Mouse (Mus musculus) lung, embryonic 15.5 days (tissue): ENCODE measurements around the gene Kcnk5. TPM values are rescaled to one million over a fixed set of nuclear protein-coding genes. Genes with fewer than 3 reads are reported as not detected.

Experiments
- ATAC-seq: fragments of 200-750 bp; cut with Nextera tagmentation; 2 replicates; pipeline ENCODE4 v1.8.0; 2017; ENCODE audit warnings: moderate number of reproducible peaks, borderline replicate concordance; ENCODE audit not compliant: low FRiP score, low TSS enrichment; ENCODE audit errors: extremely low read depth
- H3K27ac ChIP-seq: fragments of 300-500 bp; sonication (generic); 2 replicates; pipeline ENCODE4 v1.5.1; 2015; ENCODE audit warnings: moderate library complexity, mild to moderate bottlenecking, inconsistent platforms
- H3K27me3 ChIP-seq: fragments of 300-500 bp; sonication (generic); 2 replicates; pipeline ENCODE4 v1.6.1; 2015; ENCODE audit warnings: inconsistent platforms
- H3K36me3 ChIP-seq: fragments of 300-500 bp; sonication (generic); 2 replicates; pipeline ENCODE4 v1.6.1; 2015; ENCODE audit warnings: inconsistent platforms
- H3K4me1 ChIP-seq: fragments of 300-500 bp; sonication (generic); 2 replicates; pipeline ENCODE4 v1.6.1; 2015; ENCODE audit warnings: inconsistent platforms
- H3K4me2 ChIP-seq: fragments of 300-500 bp; sonication (generic); 2 replicates; pipeline ENCODE4 v1.6.1; 2015; ENCODE audit warnings: inconsistent platforms, mild to moderate bottlenecking, moderate library complexity
- H3K4me3 ChIP-seq: fragments of 300-500 bp; sonication (generic); 2 replicates; pipeline ENCODE4 v1.5.1; 2015; ENCODE audit warnings: mild to moderate bottlenecking, inconsistent platforms
- H3K9ac ChIP-seq: fragments of 300-500 bp; sonication (generic); 2 replicates; pipeline ENCODE4 v1.6.1; 2015; ENCODE audit warnings: inconsistent platforms
- H3K9me3 ChIP-seq: fragments of 300-500 bp; sonication (generic); 2 replicates; pipeline ENCODE4 v1.6.1; 2016; ENCODE audit warnings: inconsistent platforms
- WGBS: fragments of 180-500 bp; shearing (Covaris S2); methylation state at CpG from one replicate; pipeline ENCODE4 v1.1.7; 2015; 5-methylcytosine and 5-hydroxymethylcytosine counted together
- polyA plus RNA-seq: library from polyadenylated mRNA; unstranded; fragments of >200 nt; fragmentation: Nextera tagmentation; extraction: Ambion mirVana; gene quantifications from 2 replicates; pipeline ENCODE4 v1.2.1, GENCODE M21; 2015

The Kcnk5 gene
- polyA plus RNA-seq, 1 experiment from 2014 or later, result 12.3 TPM

DNA sequence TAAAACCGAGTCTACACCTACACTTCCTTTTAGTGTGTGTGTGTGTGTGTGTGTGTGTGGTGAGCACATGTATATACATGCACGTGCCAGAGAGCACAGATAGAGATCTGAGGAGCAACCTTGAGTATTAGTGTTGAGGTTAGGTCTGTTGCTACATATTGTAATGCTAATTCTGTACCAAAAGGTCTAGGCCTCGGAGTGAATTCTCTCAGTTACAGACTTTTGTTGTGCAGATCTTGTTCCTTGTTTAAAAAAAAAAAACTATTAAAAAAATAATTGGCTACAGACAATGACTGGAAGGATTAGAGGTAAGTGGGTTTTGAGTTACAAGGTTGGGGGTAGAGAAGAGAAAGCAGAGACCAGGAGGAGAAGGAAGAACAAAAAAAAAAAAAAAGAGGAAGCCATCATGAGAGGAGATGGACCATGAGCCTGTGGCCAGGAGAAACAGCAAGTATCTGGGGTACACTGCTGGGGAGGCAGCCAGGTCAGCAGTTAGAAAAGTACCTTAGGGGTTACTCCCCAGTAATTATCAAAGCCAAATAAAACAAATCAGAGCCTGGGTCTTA lies 35.8 kb upstream of the Kcnk5 start:
- Histone ChIP-seq H3K27ac (no peak overlapping the region), H3K4me2 (no peak overlapping the region), H3K4me1 (no peaks in the 10 kb centered on the region), H3K9me3 (no peaks in the 10 kb centered on the region), H3K36me3 (no peaks in the 10 kb centered on the region), H3K9ac (no peak overlapping the region), H3K4me3 (no peak overlapping the region), H3K27me3 (no peaks in the 10 kb centered on the region)
- WGBS, result 59% methylated on average over 3 of the region's 3 CpGs
- ATAC-seq, result no peak

DNA sequence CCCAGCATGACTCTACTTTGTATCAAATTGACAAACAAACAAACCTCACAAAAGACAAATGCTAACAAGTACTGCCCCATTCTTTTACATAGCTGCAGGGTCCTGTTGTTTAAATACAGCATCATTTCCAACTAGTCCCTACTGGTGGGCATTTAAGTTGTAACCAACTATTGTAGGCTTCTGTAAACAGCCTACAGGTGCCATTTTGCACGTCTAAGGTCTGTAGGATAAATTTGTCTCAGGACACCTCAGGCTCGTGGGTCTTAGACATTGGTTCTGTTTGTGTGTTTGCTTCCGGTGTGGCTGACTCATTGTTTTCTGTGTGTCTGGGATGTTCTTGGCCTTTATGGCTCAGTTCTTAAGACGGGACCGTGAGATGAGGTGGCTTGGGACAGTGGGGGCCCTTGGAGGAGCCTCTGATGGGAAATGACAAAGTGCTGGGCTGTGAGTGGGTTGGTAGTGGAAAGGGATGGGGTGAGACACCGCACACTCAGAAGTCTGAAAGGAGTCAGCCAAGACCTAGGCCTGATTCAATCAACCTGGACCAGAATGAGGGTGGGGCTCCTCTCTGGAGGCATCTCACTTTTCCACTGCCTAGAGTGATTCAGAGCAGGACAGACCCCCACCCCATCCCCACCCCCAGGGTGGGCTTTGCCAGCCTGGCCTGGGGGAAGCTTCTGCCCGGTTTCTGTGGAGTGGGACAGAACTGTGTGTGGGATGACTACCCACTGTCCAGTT lies 35.1 kb upstream of the Kcnk5 start:
- ATAC-seq, result no peak; the same call in 1 of the 2 replicates
- Histone ChIP-seq H3K4me2 (no peak overlapping the region), H3K4me1 (no peaks in the 10 kb centered on the region), H3K9me3 (no peaks in the 10 kb centered on the region), H3K27ac (no peak overlapping the region), H3K27me3 (no peaks in the 10 kb centered on the region), H3K36me3 (no peaks in the 10 kb centered on the region), H3K9ac (no peak overlapping the region), H3K4me3 (no peak overlapping the region)
- 77% methylated on average over 7 of the region's 7 CpGs for WGBS

DNA sequence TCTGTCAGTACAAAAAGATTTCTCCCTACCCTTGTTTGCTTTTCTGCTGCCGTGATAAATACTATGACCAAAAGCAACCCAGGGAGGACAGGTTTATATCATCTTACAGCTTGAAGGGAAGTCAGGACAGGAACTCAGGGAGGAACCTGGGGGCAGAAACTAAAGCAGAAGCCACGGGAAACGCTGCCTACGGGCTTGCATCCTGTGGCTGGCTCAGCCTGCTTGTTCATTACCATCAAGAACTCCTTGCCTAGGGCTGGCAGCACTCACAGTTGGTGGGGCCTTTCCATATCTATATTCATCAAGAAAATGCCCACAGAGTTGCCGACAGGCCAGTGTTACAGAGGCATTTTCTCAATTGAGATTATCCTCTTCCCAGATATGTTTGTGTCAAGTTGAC lies 34.2 kb upstream of the Kcnk5 start:
- Histone ChIP-seq H3K4me1 (no peaks in the 10 kb centered on the region), H3K4me2 (no peak overlapping the region), H3K36me3 (no peaks in the 10 kb centered on the region), H3K27ac (no peak overlapping the region), H3K27me3 (no peaks in the 10 kb centered on the region), H3K4me3 (no peak overlapping the region), H3K9ac (no peak overlapping the region), H3K9me3 (no peaks in the 10 kb centered on the region)
- 38% methylated on average over 5 of the region's 5 CpGs for WGBS
- no peak for ATAC-seq

DNA sequence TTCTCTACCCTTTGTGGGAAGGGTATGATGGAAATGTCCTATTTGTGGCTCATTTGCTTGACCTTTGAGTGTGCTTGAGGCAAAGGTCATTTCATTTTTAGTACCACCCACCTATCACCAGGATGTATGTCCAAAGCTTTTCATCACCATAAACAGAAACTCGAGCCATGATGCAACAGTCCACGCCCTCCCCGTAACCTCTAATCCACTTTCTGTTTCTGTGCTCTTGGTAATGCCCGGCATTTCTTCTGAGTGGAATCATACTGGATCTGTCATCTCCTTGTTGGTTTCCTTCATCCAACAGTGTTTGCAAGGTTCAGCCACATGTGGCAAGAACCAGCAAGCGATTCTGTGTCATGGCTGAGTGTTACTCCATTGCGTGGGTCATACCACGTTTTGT lies 32.5 kb upstream of the Kcnk5 start:
- no peaks in the 10 kb centered on the region for H3K4me1 ChIP-seq
- no peak for ATAC-seq
- no peaks in the 10 kb centered on the region for H3K9me3 ChIP-seq
- H3K27ac ChIP-seq, result no peak overlapping the region
- H3K36me3 ChIP-seq, result no peaks in the 10 kb centered on the region
- no peak overlapping the region for H3K4me3 ChIP-seq
- no peaks in the 10 kb centered on the region for H3K27me3 ChIP-seq
- H3K9ac ChIP-seq, result no peak overlapping the region
- no peak overlapping the region for H3K4me2 ChIP-seq
- WGBS, result 68% methylated on average over 7 of the region's 7 CpGs

DNA sequence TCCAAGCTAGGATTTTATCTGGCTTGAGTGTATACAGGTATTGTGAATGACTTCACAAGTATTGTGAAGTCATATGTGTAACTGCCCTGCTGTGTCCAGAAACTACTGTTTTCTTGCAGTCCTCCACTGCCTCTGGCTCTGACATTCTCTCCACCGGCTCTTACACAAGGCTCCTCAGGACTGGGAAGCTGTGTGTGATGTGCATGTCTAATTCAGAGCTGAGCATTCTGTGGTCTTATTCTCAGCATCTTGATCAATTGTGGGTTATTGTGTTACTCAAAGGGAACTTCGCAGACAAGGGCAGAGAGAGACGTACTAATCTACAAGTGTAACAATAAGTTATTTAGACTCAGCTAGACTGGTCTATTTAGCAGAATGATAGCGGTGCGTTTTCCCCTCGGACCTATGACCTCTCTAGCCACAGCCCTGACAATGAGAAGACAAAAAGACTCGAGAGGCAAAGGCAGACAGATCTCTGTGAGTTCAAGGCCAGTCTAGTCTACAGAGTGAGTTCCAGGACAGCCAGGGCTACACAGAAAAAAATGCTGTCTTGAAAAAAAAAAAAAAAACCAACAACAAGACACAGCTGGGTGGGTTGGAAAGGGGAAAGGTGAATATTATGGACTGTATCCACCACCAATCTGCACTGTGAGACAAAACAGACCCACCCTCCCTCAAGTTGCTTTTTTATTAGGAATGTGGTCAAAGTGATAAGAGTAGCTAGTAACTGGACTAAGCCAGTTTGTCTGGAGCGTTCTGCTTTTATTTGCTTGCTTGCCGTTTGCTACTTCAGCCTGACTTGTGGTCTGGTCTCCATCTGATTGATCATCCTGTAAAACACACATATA lies 30.4 kb upstream of the Kcnk5 start:
- WGBS, result 54% methylated on average over 9 of the region's 9 CpGs
- no peak for ATAC-seq

DNA sequence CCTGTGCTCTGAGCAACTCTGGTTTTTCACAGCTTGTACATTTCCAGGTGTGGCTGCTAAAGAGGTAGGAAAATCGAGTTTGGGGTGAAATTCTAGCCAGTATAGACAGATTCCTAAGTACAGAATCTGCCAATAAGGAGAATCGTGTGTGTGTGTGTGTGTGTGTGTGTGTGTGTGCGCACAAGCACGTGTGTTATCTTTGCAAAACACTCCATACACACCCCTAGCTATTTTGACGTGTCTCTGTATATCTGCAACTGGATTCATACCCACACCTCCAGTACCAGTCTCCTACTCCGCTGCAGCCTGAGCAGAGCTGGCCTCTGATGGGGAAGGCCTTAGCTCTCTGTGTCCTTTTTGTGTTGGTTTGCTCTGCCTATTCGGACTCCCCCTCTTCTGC lies 28.3 kb upstream of the Kcnk5 start:
- Histone ChIP-seq H3K4me3 (no peak overlapping the region), H3K9ac (no peak overlapping the region), H3K4me2 (no peak overlapping the region), H3K36me3 (no peaks in the 10 kb centered on the region), H3K27me3 (no peaks in the 10 kb centered on the region), H3K9me3 (no peaks in the 10 kb centered on the region), H3K4me1 (peaks cover 6% of the 10 kb centered on the region; the same call in 1 of the 2 replicates), H3K27ac (no peak overlapping the region)
- no peak for ATAC-seq
- 57% methylated on average over 7 of the region's 7 CpGs for WGBS

More for the DNA sequence above, 30.4 kb upstream of the Kcnk5 start:
- H3K27ac ChIP-seq, result no peak overlapping the region
- no peak overlapping the region for H3K4me2 ChIP-seq
- no peak overlapping the region for H3K9ac ChIP-seq
- no peaks in the 10 kb centered on the region for H3K36me3 ChIP-seq
- no peak overlapping the region for H3K4me3 ChIP-seq
- no peaks in the 10 kb centered on the region for H3K27me3 ChIP-seq
- peaks cover 6% of the 10 kb centered on the region; the same call in 1 of the 2 replicates for H3K4me1 ChIP-seq
- no peaks in the 10 kb centered on the region for H3K9me3 ChIP-seq

DNA sequence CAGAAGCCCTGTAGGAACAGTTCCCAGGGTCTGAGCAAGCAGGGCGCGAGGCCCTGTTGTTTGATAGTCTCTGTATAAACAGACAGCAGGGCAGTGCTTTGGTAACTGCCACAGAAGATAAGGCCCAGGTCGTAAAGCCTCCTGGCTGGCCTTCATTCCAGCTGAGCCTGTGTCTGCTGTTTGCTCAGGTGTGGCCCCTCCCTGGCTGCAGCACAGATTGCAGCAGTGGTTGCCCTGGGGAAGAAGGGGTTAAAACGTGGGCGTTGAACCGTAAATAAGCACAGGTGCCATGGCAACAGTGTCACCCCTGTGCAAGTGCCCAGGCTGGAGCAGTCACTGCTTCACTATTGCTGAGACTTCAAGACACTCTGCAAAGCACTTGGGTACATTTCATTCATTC lies 26.8 kb upstream of the Kcnk5 start:
- Histone ChIP-seq H3K9ac (no peak overlapping the region), H3K27me3 (no peaks in the 10 kb centered on the region), H3K9me3 (no peaks in the 10 kb centered on the region), H3K36me3 (no peaks in the 10 kb centered on the region), H3K27ac (no peak overlapping the region), H3K4me2 (no peak overlapping the region), H3K4me1 (peaks cover 6% of the 10 kb centered on the region; the same call in 1 of the 2 replicates), H3K4me3 (no peak overlapping the region)
- 6% methylated on average over 6 of the region's 6 CpGs for WGBS
- ATAC-seq, result no peak

DNA sequence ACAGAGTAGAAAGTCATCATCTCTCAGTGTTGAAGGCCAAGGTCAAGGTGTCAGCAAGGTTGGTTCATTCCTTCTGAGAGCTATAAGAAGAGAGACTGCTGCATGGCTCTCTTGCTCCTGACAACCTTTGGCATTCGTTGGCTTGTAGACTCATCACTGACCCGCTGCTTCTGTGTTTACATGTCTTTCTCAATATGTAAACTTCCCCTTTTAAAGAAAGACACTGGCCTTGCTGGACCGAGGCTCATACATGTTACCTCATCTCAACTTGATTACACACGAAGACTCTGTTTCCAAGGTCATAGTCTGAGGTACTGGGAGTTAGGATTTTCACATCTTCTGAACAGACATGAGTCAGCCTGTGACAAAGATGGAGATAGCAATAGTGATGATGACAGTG lies 24.1 kb upstream of the Kcnk5 start:
- WGBS, result 51% methylated on average over 4 of the region's 4 CpGs
- Histone ChIP-seq H3K4me1 (peaks cover 6% of the 10 kb centered on the region; the same call in 1 of the 2 replicates), H3K9me3 (no peaks in the 10 kb centered on the region), H3K27ac (no peak overlapping the region), H3K36me3 (no peaks in the 10 kb centered on the region), H3K4me2 (no peak overlapping the region), H3K4me3 (no peak overlapping the region), H3K9ac (no peak overlapping the region), H3K27me3 (no peaks in the 10 kb centered on the region)
- ATAC-seq, result no peak

DNA sequence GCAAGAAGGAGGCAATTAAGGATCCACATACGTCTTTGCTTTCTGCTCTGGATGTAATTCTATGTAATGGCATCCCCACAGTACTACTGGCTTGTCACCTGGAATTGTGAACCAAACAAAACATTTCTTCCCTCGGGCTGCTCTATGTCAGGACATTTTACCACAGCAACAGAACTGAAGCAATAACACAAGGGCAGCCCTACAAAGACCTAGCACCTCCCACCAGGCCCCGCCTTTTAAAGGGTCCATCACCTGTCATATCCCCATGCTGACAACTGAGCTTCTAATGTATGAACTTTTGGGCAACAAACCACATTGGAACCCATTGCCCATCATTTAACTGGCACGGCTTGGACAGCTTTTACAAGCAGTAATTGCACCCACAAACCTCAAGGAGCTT lies 21.7 kb upstream of the Kcnk5 start:
- H3K36me3 ChIP-seq, result no peaks in the 10 kb centered on the region
- no peak for ATAC-seq
- WGBS, result 56% methylated on average over 4 of the region's 4 CpGs
- H3K9ac ChIP-seq, result no peak overlapping the region
- H3K9me3 ChIP-seq, result no peaks in the 10 kb centered on the region
- H3K27ac ChIP-seq, result no peak overlapping the region
- peaks cover 4% of the 10 kb centered on the region; the same call in 1 of the 2 replicates for H3K4me1 ChIP-seq
- no peak overlapping the region for H3K4me3 ChIP-seq
- H3K4me2 ChIP-seq, result no peak overlapping the region
- no peaks in the 10 kb centered on the region for H3K27me3 ChIP-seq

DNA sequence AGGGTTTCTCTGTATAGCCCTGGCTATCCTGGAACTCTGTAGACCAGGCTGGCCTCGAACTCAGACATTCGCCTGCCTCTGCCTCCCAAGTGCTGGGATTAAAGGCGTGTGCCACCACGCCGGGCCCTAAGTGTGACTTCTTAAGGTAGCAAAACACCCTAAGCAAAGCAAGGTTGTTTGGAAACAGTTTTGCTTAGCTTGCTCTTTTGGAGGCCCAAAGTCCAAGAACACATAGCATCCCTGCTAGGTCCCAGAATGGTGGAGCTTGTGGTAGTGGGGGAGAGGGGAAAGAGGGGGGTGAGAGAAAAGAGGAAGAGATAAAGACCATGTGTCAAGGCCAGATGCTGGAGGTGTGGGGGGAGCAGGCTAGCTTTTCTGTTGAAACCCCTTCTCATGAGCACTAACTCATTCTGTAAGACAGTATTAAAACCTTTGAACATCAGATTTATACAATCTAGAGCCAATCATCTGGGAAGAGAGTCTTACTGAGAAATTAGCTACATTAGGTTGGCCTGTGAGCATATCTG lies 21.1 kb upstream of the Kcnk5 start:
- 90% methylated on average over 5 of the region's 5 CpGs for WGBS
- no peak for ATAC-seq
- Histone ChIP-seq H3K9me3 (no peaks in the 10 kb centered on the region), H3K27ac (no peak overlapping the region), H3K4me2 (no peak overlapping the region), H3K27me3 (no peaks in the 10 kb centered on the region), H3K9ac (no peak overlapping the region), H3K36me3 (no peaks in the 10 kb centered on the region), H3K4me3 (no peak overlapping the region), H3K4me1 (no peaks in the 10 kb centered on the region)

DNA sequence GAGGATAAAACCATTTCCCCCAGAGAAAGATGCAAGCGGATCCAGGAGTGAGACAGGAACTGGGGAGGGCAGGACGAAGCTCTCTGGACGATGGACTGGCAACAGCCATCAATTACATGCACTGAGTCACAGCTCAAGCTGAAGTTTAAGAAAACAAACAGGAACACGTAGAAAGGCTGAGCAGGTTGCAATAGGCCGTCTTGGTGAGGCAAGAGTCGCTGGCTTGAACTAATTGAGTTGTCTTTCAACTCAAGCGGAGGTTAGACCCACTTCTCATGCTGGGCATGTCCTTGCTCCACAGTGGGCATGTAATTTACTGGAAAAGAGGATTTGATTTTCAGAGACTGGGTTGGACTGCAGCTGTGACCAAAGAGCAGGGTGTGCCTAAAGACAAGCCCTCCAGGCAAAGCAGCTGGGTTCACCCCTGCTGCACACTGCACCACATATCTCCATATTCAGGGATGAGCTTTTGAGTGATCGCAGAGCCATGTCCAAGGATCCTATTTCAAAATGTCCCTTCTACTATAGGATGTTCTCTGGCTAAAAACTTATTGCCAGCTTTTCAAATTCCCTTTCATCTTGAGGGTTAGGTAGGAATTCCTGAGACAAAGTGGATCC lies 19.6 kb upstream of the Kcnk5 start:
- Histone ChIP-seq H3K4me2 (no peak overlapping the region), H3K9ac (no peak overlapping the region), H3K27me3 (no peaks in the 10 kb centered on the region), H3K36me3 (no peaks in the 10 kb centered on the region), H3K9me3 (no peaks in the 10 kb centered on the region), H3K27ac (no peak overlapping the region), H3K4me3 (no peak overlapping the region), H3K4me1 (no peaks in the 10 kb centered on the region)
- 57% methylated on average over 8 of the region's 8 CpGs for WGBS
- no peak for ATAC-seq
